Mouse (Mus musculus): ENCODE data around the gene Ttc21b.

The Ttc21b gene

GRCm38 (mm10) chr2:66171643-66172042 lies 84.8 kb downstream of the Ttc21b start:
- no peak for DNase-seq (ENCODE audit: low spot score)

- no peak for DNase-seq (ENCODE audit: low spot score)
These were observed 85.7 kb downstream of the Ttc21b start for GRCm38 (mm10) chr2:66170721-66171120.

GRCm38 (mm10) chr2:66165025-66165424 lies 91.4 kb downstream of the Ttc21b start:
- no peak for DNase-seq (ENCODE audit: low spot score)

- no peak for DNase-seq (ENCODE audit: low spot score)
These were observed 98.1 kb downstream of the Ttc21b start for GRCm38 (mm10) chr2:66158140-66158915.

- no peak for DNase-seq (ENCODE audit: low spot score)
These were observed 105.0 kb downstream of the Ttc21b start for GRCm38 (mm10) chr2:66151436-66151835.

GRCm38 (mm10) chr2:66150531-66150930 lies 105.9 kb downstream of the Ttc21b start:
- no peak for DNase-seq (ENCODE audit: low spot score)

- no peak for DNase-seq (ENCODE audit: low spot score)
These were observed 107.7 kb downstream of the Ttc21b start for GRCm38 (mm10) chr2:66148654-66149230.

- no peak for DNase-seq (ENCODE audit: low spot score)
These were observed 109.9 kb downstream of the Ttc21b start for GRCm38 (mm10) chr2:66146473-66146872.

GRCm38 (mm10) chr2:66144770-66145169 lies 111.6 kb downstream of the Ttc21b start:
- DNase-seq (ENCODE audit: low spot score): no peak

GRCm38 (mm10) chr2:66143284-66143683 lies 113.1 kb downstream of the Ttc21b start:
- no peak for DNase-seq (ENCODE audit: low spot score)

- DNase-seq (ENCODE audit: low spot score): no peak
These were observed 113.7 kb downstream of the Ttc21b start for GRCm38 (mm10) chr2:66142711-66143110.

- DNase-seq (ENCODE audit: low spot score): no peak
These were observed 114.1 kb downstream of the Ttc21b start for GRCm38 (mm10) chr2:66142268-66142667.

- DNase-seq (ENCODE audit: low spot score): no peak
These were observed 116.2 kb downstream of the Ttc21b start for GRCm38 (mm10) chr2:66140246-66140645.
